Mouse (Mus musculus): ENCODE measurements around the gene Cldn3.

The Cldn3 gene

GRCm38 (mm10) chr5:135035608-135036359 is 49.8 kb downstream of the Cldn3 start:
- no peak for DNase-seq (ENCODE audit: low spot score)

Measured in ovary, postnatal 10 days (tissue).